Mouse (Mus musculus) forebrain, embryonic 14.5 days (tissue): ENCODE results near the gene Igf2r. TPM values are rescaled to one million over a fixed set of nuclear protein-coding genes. Genes with fewer than 3 reads are reported as not detected.

ENCODE experiments used
- ATAC-seq: fragments of 200-750 bp; cut with Nextera tagmentation; 2 replicates; pipeline ENCODE4 v1.8.0; 2017; ENCODE audit warnings: mild to moderate bottlenecking, moderate library complexity
- DNase-seq: peaks from one replicate; pipeline ENCODE4 v3.0.0-alpha.2; 2015; ENCODE audit warnings: low spot score
- H3K27ac ChIP-seq: fragments of 300-500 bp; sonication (generic); 2 replicates; pipeline ENCODE4 v1.5.1; 2014; ENCODE audit warnings: low read depth, mild to moderate bottlenecking, control low read depth, low read length, moderate library complexity
- H3K27me3 ChIP-seq: fragments of 300-500 bp; sonication (generic); replicated peaks from 2 replicates; pipeline ENCODE4 v1.6.1; 2014; ENCODE audit warnings: low read length, control low read depth, mixed read lengths; ENCODE audit not compliant: control insufficient read depth, insufficient read depth
- H3K36me3 ChIP-seq: fragments of 300-500 bp; sonication (generic); 2 replicates; pipeline ENCODE4 v1.6.1; 2014; ENCODE audit warnings: low read length, control low read depth; ENCODE audit not compliant: control insufficient read depth, insufficient read depth
- H3K4me1 ChIP-seq: fragments of 300-500 bp; sonication (generic); 2 replicates; pipeline ENCODE4 v1.6.1; 2014; ENCODE audit warnings: antibody characterized with exemption, low read length, control low read depth; ENCODE audit not compliant: control insufficient read depth, insufficient read depth
- H3K4me2 ChIP-seq: fragments of 300-500 bp; sonication (generic); 2 replicates; pipeline ENCODE4 v1.6.1; 2014; ENCODE audit warnings: mild to moderate bottlenecking, control low read depth, low read length
- H3K4me3 ChIP-seq: fragments of 300-500 bp; sonication (generic); 2 replicates; pipeline ENCODE4 v1.5.1; 2014; ENCODE audit warnings: low read depth, low read length, control low read depth
- H3K9ac ChIP-seq: fragments of 300-500 bp; sonication (generic); 2 replicates; pipeline ENCODE4 v1.6.1; 2014; ENCODE audit warnings: mild to moderate bottlenecking, low read length, control low read depth, moderate library complexity
- H3K9me3 ChIP-seq: fragments of 300-500 bp; sonication (generic); replicated peaks from 2 replicates; pipeline ENCODE4 v1.6.1; 2016; ENCODE audit warnings: low read length, control low read depth, mixed read lengths; ENCODE audit not compliant: control insufficient read depth
- WGBS: fragments of 180-500 bp; shearing (Covaris S2); extraction: QIAGEN DNeasy Blood & Tissue Kit; methylation state at CpG from one replicate; pipeline ENCODE4 v1.1.7; 2014; 5-methylcytosine and 5-hydroxymethylcytosine counted together
- polyA plus RNA-seq: library from polyadenylated mRNA; unstranded; fragments of >200 nt; fragmentation: Nextera tagmentation; extraction: Ambion mirVana; gene quantifications from 2 replicates; pipeline ENCODE4 v1.2.1, GENCODE M21; 2014

Igf2r gene
- polyA plus RNA-seq, 1 experiment from 2014 or later: 9.6 TPM

DNA sequence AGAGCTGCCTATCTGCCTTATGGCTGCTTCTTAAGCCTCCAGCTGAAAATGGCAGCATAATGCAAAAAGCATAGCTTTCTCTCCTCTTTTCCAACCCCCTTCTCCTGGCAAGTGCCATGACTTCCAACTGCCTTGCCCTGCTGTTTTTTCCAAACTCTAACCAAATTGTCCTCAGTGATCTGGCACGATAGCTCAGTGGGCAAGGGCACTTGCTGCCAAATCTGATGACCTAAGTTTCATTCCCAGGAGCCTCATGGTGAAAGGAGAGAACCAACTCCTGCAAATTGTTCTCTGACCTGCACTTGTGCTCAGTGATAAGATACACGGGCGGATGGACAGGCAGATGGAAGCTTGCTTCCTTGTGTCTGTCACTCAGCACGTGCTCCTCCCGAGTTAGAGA is 66.6 kb downstream of the Igf2r start:
- 92% methylated on average over 5 of the region's 5 CpGs for WGBS
- DNase-seq: no peak
- H3K27me3 ChIP-seq: no peaks in the 10 kb centered on the region
- H3K27ac ChIP-seq: no peak overlapping the region
- H3K9ac ChIP-seq: no peak overlapping the region
- H3K4me2 ChIP-seq: no peak overlapping the region
- H3K4me1 ChIP-seq: no peaks in the 10 kb centered on the region
- no peak overlapping the region for H3K4me3 ChIP-seq
- no peak for ATAC-seq
- peaks cover 92% of the 10 kb centered on the region for H3K36me3 ChIP-seq
- H3K9me3 ChIP-seq: no peaks in the 10 kb centered on the region

GRCm38 (mm10) chr17:12700373-12700772 is 69.1 kb downstream of the Igf2r start:
- H3K9me3 ChIP-seq: no peaks in the 10 kb centered on the region
- WGBS: 95% methylated on average over 6 of the region's 6 CpGs
- no peak overlapping the region for H3K4me2 ChIP-seq
- H3K27ac ChIP-seq: no peak overlapping the region
- H3K36me3 ChIP-seq: peaks cover 97% of the 10 kb centered on the region
- DNase-seq (no peak), ATAC-seq (no peak)
- H3K4me1 ChIP-seq: no peaks in the 10 kb centered on the region
- no peaks in the 10 kb centered on the region for H3K27me3 ChIP-seq
- no peak overlapping the region for H3K4me3 ChIP-seq
- H3K9ac ChIP-seq: no peak overlapping the region

GRCm38 (mm10) chr17:12691899-12692298 is 77.6 kb downstream of the Igf2r start:
- Histone ChIP-seq H3K36me3 (peaks cover 95% of the 10 kb centered on the region), H3K4me1 (no peaks in the 10 kb centered on the region), H3K4me2 (no peak overlapping the region), H3K4me3 (no peak overlapping the region), H3K9ac (no peak overlapping the region), H3K27me3 (no peaks in the 10 kb centered on the region), H3K27ac (no peak overlapping the region), H3K9me3 (no peaks in the 10 kb centered on the region)
- WGBS: 93% methylated on average over 7 of the region's 7 CpGs
- no peak for ATAC-seq
- DNase-seq: no peak

- Histone ChIP-seq H3K27ac (no peak overlapping the region), H3K4me3 (no peak overlapping the region), H3K36me3 (peaks cover 100% of the 10 kb centered on the region), H3K4me2 (no peak overlapping the region), H3K9ac (no peak overlapping the region), H3K9me3 (no peaks in the 10 kb centered on the region), H3K4me1 (no peaks in the 10 kb centered on the region), H3K27me3 (no peaks in the 10 kb centered on the region)
- ATAC-seq (no peak), DNase-seq (peak; percentile 50)
- WGBS: 87% methylated on average over 3 of the region's 3 CpGs
These were observed 79.9 kb downstream of the Igf2r start for GRCm38 (mm10) chr17:12689537-12689936.

DNA sequence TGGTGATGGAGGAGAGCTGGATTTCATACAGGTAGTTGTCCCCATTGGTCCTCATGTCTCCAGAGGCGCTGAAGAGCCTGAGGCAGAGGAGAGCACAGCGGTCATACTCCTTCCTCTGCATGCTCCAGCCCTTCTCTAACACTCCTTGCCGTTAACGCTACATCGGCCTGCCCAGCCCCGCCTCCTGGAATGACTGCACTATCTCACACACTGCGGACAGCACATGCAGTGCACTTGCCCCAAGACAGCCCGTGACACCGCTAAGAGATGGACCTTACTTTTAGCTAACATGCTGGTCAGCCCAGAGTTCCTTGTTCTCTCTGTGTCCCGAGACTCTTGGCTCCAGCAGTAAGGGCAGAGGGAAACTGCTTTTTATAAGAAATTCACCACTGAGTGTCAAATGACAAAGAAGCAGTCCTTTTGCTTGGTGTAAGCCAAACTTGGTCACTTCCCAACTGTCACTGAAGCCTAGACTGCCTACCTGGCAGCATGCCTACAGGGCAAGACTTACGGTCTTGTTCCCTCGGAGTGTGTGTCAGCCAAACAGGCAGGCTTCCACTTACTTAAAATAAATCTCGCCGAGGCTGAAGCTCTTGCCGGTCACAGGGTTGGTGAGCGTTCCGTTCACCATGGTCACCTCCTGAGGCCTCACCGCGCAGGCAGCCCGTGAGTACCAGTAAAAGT is 80.9 kb downstream of the Igf2r start:
- Histone ChIP-seq H3K4me2 (no peak overlapping the region), H3K9ac (no peak overlapping the region), H3K9me3 (no peaks in the 10 kb centered on the region), H3K36me3 (peaks cover 100% of the 10 kb centered on the region), H3K4me1 (no peaks in the 10 kb centered on the region), H3K4me3 (no peak overlapping the region), H3K27ac (no peak overlapping the region), H3K27me3 (no peaks in the 10 kb centered on the region)
- ATAC-seq: no peak
- WGBS: 93% methylated on average over 20 of the region's 20 CpGs
- DNase-seq: no peak

DNA sequence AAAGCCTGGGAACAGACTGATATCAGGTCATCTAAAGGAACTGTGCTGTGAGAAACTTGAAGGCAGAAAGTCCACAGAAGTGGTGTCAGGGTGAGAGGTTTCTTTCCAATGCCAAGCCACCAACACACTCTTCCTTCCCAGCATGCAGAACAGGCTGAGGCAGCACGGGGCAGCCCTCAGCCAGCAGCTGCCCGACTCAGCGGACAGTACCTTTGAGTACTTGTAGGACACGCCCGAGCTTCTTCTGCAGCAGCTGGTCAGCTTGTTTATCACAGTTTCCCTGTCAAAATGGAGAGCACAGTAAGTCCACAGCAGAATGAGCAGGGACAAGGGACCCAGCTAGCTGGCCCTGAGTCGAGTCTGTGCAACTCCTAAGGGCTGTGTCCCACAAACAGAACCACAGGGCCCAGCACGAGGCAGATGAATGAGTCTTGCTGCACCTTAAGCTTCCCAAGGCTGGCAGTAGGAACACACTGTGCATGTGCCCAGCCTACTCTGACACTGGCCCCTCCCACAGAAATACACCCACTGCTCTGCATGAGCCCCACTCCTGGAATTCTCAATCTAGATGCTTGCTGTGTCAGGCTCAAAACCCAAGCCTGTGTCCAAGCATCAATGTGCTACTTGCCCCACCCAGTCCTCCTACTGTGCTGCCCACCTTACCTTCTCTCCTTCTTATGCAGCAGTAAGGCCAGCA is 84.4 kb downstream of the Igf2r start:
- H3K27ac ChIP-seq: no peak overlapping the region
- H3K4me2 ChIP-seq: no peak overlapping the region
- peaks cover 85% of the 10 kb centered on the region for H3K36me3 ChIP-seq
- DNase-seq (no peak), ATAC-seq (no peak)
- H3K9me3 ChIP-seq: no peaks in the 10 kb centered on the region
- 93% methylated on average over 7 of the region's 7 CpGs for WGBS
- H3K4me3 ChIP-seq: no peak overlapping the region
- H3K4me1 ChIP-seq: no peaks in the 10 kb centered on the region
- H3K9ac ChIP-seq: no peak overlapping the region
- H3K27me3 ChIP-seq: no peaks in the 10 kb centered on the region

GRCm38 (mm10) chr17:12684412-12684811 is 85.1 kb downstream of the Igf2r start:
- ATAC-seq: no peak
- WGBS: 74% methylated on average over 4 of the region's 4 CpGs
- H3K4me1 ChIP-seq: no peaks in the 10 kb centered on the region
- DNase-seq: no peak
- no peak overlapping the region for H3K4me3 ChIP-seq
- H3K27me3 ChIP-seq: no peaks in the 10 kb centered on the region
- H3K9ac ChIP-seq: no peak overlapping the region
- H3K27ac ChIP-seq: no peak overlapping the region
- peaks cover 78% of the 10 kb centered on the region for H3K36me3 ChIP-seq
- H3K9me3 ChIP-seq: no peaks in the 10 kb centered on the region
- H3K4me2 ChIP-seq: no peak overlapping the region

DNA sequence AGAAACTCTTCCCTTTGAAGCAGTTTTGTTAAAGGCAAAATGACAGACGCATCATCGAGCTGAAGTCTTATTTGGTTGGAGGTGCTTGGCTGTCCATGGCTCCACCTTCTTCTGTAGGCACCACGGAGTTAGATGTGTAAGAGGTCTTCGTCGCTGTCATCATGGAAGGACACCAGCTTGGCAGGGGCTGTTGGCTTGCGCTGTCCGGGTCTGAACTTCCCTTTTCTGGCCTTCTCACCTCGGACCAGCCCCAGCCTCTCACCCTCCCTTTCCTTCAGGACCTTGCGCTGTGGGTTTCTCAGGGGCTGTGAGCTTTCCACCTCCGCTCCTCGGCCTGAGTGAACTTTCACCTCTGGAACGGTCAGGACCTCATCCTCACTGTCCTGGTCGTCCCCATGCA is 85.9 kb downstream of the Igf2r start:
- Histone ChIP-seq H3K36me3 (peaks cover 70% of the 10 kb centered on the region), H3K27me3 (no peaks in the 10 kb centered on the region), H3K4me3 (no peak overlapping the region), H3K4me1 (no peaks in the 10 kb centered on the region), H3K9ac (no peak overlapping the region), H3K9me3 (no peaks in the 10 kb centered on the region), H3K27ac (no peak overlapping the region), H3K4me2 (no peak overlapping the region)
- 90% methylated on average over 13 of the region's 13 CpGs for WGBS
- ATAC-seq (no peak), DNase-seq (no peak)

- H3K4me1 ChIP-seq: no peaks in the 10 kb centered on the region
- H3K27ac ChIP-seq: no peak overlapping the region
- H3K27me3 ChIP-seq: no peaks in the 10 kb centered on the region
- no peak overlapping the region for H3K4me2 ChIP-seq
- no peak overlapping the region for H3K4me3 ChIP-seq
- no peak overlapping the region for H3K9ac ChIP-seq
- DNase-seq: no peak
- no peak for ATAC-seq
- peaks cover 17% of the 10 kb centered on the region for H3K36me3 ChIP-seq
- H3K9me3 ChIP-seq: no peaks in the 10 kb centered on the region
These were observed 91.2 kb downstream of the Igf2r start for GRCm38 (mm10) chr17:12678261-12678660.
